Mouse (Mus musculus): Measurements from ENCODE around the gene Kdm4a.

DNA sequence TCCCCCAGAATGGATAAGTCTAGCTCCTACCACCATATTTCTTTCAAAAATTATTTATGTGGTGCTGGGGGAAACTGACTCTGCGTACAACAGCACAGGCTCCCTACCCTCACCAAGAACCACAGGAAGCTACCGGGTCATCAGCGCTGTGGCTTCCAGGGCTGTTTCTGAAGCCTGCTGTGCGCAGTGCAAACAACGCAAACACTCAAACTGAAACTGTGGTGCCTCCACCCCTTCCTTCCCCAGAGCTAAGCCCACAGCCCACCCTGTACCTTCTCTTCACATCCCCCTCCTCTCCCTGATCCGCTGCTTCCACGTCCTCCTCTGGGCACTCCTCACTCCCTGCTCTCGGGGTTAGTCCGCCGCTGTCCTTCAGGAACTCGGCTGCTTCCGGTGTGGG is 17.7 kb downstream of the Kdm4a start:
- TF ChIP-seq CTCF (IDR thresholded peaks at IDR 0.05; ENCODE audit: extremely low read depth, insufficient read depth, insufficient read length, insufficient replicate concordance) (no peak), POLR2A (IDR thresholded peaks at IDR 0.05; ENCODE audit: low read depth, low read length) (no peak)
